Mouse (Mus musculus) left cerebral cortex, postnatal 10 days (tissue): Measurements from ENCODE around the gene Myo5a. TPM values are rescaled to one million over a fixed set of nuclear protein-coding genes. Genes with fewer than 3 reads are reported as not detected.

Source experiments
- DNase-seq, 2 experiments: peaks; one replicate each; pipeline ENCODE4 v3.0.0; 2021 to 2022; ENCODE audit warnings: low spot score in 2 of 2, mixed read lengths in 1 of 2; ENCODE audit errors: extremely low spot score in 1 of 2
- intact Hi-C: fragments of 180-260 bp; cut with DNase I; formaldehyde crosslinking; loops from one replicate; pipeline ENCODE4 v1.15.1; 2025
- total RNA-seq, 2 experiments: library from RNA; stranded (reverse); gene quantifications; 2 replicates each; pipeline ENCODE4 v1.2.3; 2021

Gene Myo5a
- total RNA-seq: 100 to 1,000 TPM; 235 to 265 TPM

- DNase-seq: no peak
- intact Hi-C loops: no loop called here
Measured at GRCm38 (mm10) chr9:75070457-75071028, at the start of gene Myo5a. Gene Myo5a (plus strand): TSS chr9:75071015.

GRCm38 (mm10) chr9:75022546-75022945 lies 48.3 kb upstream of the Myo5a start:
- no peak for DNase-seq
- intact Hi-C loops: no loop called here

GRCm38 (mm10) chr9:75023150-75023894 lies 47.5 kb upstream of the Myo5a start:
- intact Hi-C loops: no loop called here
- no peak for DNase-seq

GRCm38 (mm10) chr9:75024089-75024488 lies 46.7 kb upstream of the Myo5a start:
- DNase-seq: no peak
- intact Hi-C loops: no loop called here

- intact Hi-C loops: no loop called here
- no peak for DNase-seq
Measured at GRCm38 (mm10) chr9:75025689-75026088, 45.1 kb upstream of the Myo5a start.

GRCm38 (mm10) chr9:75032408-75032807 lies 38.4 kb upstream of the Myo5a start:
- intact Hi-C loops: no loop called here
- no peak for DNase-seq

GRCm38 (mm10) chr9:75033141-75033540 lies 37.7 kb upstream of the Myo5a start:
- intact Hi-C loops: no loop called here

GRCm38 (mm10) chr9:75034691-75035090 lies 36.1 kb upstream of the Myo5a start:
- intact Hi-C loops: loop anchor here (5.0 kb wide), 1 partner anchor 127 kb away; no protein-coding TSS in a partner anchor
- no peak for DNase-seq

More at GRCm38 (mm10) chr9:75033141-75033540, 37.7 kb upstream of the Myo5a start:
- no peak for DNase-seq

GRCm38 (mm10) chr9:75035944-75036343 lies 34.9 kb upstream of the Myo5a start:
- intact Hi-C loops: loop anchor here (5.0 kb wide), 1 partner anchor 129 kb away; no protein-coding TSS in a partner anchor

GRCm38 (mm10) chr9:75037451-75038356 lies 33.1 kb upstream of the Myo5a start, which contains the start of gene Arpp19:
Gene Arpp19 (plus strand): TSS chr9:75037614.
- intact Hi-C loops: loop anchor here (5.0 kb wide), 1 partner anchor 130 kb away; no protein-coding TSS in a partner anchor
- DNase-seq: peak; percentile 82 to 89

More at GRCm38 (mm10) chr9:75035944-75036343, 34.9 kb upstream of the Myo5a start:
- no peak for DNase-seq

GRCm38 (mm10) chr9:75038357-75038688 lies 32.5 kb upstream of the Myo5a start:
- intact Hi-C loops: loop anchor here (5.0 kb wide), 1 partner anchor 131 kb away; no protein-coding TSS in a partner anchor
- no peak for DNase-seq

GRCm38 (mm10) chr9:75040566-75040965 lies 30.2 kb upstream of the Myo5a start:
- intact Hi-C loops: no loop called here
- no peak for DNase-seq

GRCm38 (mm10) chr9:75041840-75042525 lies 28.8 kb upstream of the Myo5a start:
- intact Hi-C loops: no loop called here
- no peak for DNase-seq

GRCm38 (mm10) chr9:75043191-75043590 lies 27.6 kb upstream of the Myo5a start:
- no peak for DNase-seq
- intact Hi-C loops: no loop called here

GRCm38 (mm10) chr9:75047079-75047478 lies 23.7 kb upstream of the Myo5a start:
- intact Hi-C loops: no loop called here

GRCm38 (mm10) chr9:75049100-75049499 lies 21.7 kb upstream of the Myo5a start:
- intact Hi-C loops: no loop called here
- DNase-seq: peak in 1 of 2 experiments; percentile 49

More at GRCm38 (mm10) chr9:75047079-75047478, 23.7 kb upstream of the Myo5a start:
- DNase-seq: no peak

GRCm38 (mm10) chr9:75050003-75050402 lies 20.8 kb upstream of the Myo5a start:
- intact Hi-C loops: loop anchor here (5.0 kb wide), 2 partner anchors 147 to 212 kb away; no protein-coding TSS in a partner anchor

GRCm38 (mm10) chr9:75051841-75052240 lies 19.0 kb upstream of the Myo5a start:
- no peak for DNase-seq
- intact Hi-C loops: loop anchor here (5.0 kb wide), 2 partner anchors 145 to 210 kb away; no protein-coding TSS in a partner anchor

More at GRCm38 (mm10) chr9:75050003-75050402, 20.8 kb upstream of the Myo5a start:
- DNase-seq: peak; percentile 71 to 87
